Mouse (Mus musculus): ENCODE measurements at regions not wholly inside any gene's neighbourhood (a gene's known extent, or its start where the extent isn't known, plus 50 kb on each side); places are given as distances from the start of the nearest gene placed in this dataset.

GRCm38 (mm10) chr12:13048168-13048727 lies 106.5 kb upstream of the Mycn start:
- DNase-seq (ENCODE audit: extremely low spot score in 1 of 2, low spot score in 1 of 2) = no peak

- no peak for DNase-seq (ENCODE audit: extremely low spot score in 1 of 2, low spot score in 1 of 2)
Observed at GRCm38 (mm10) chr12:13042934-13043333, 101.2 kb upstream of the Mycn start.

GRCm38 (mm10) chr12:13035108-13035741 lies 93.5 kb upstream of the Mycn start:
- peak in 1 of 2 experiments; percentile 45 for DNase-seq (ENCODE audit: extremely low spot score in 1 of 2, low spot score in 1 of 2)

GRCm38 (mm10) chr12:13030333-13030732 lies 88.6 kb upstream of the Mycn start:
- no peak for DNase-seq (ENCODE audit: extremely low spot score in 1 of 2, low spot score in 1 of 2)

GRCm38 (mm10) chr12:13028086-13028485 lies 86.4 kb upstream of the Mycn start:
- no peak for DNase-seq (ENCODE audit: extremely low spot score in 1 of 2, low spot score in 1 of 2)

GRCm38 (mm10) chr12:13026041-13026580 lies 84.4 kb upstream of the Mycn start:
- DNase-seq (ENCODE audit: extremely low spot score in 1 of 2, low spot score in 1 of 2) = no peak

- DNase-seq (ENCODE audit: extremely low spot score in 1 of 2, low spot score in 1 of 2) = no peak
Observed at GRCm38 (mm10) chr12:13024215-13024841, 82.6 kb upstream of the Mycn start.

GRCm38 (mm10) chr12:13011023-13011761 lies 69.5 kb upstream of the Mycn start:
- no peak for DNase-seq (ENCODE audit: extremely low spot score in 1 of 2, low spot score in 1 of 2)

- no peak for DNase-seq (ENCODE audit: extremely low spot score in 1 of 2, low spot score in 1 of 2)
Observed at GRCm38 (mm10) chr12:13010405-13010804, 68.7 kb upstream of the Mycn start.

GRCm38 (mm10) chr12:13009470-13009869 lies 67.8 kb upstream of the Mycn start:
- no peak for DNase-seq (ENCODE audit: extremely low spot score in 1 of 2, low spot score in 1 of 2)

GRCm38 (mm10) chr12:13002703-13003102 lies 61.0 kb upstream of the Mycn start:
- DNase-seq (ENCODE audit: extremely low spot score in 1 of 2, low spot score in 1 of 2) = no peak

- DNase-seq (ENCODE audit: extremely low spot score in 1 of 2, low spot score in 1 of 2) = no peak
Observed at GRCm38 (mm10) chr12:13002069-13002590, 60.4 kb upstream of the Mycn start.

GRCm38 (mm10) chr12:12995974-12996361 lies 54.3 kb upstream of the Mycn start:
- no peak for DNase-seq (ENCODE audit: extremely low spot score in 1 of 2, low spot score in 1 of 2)

GRCm38 (mm10) chr12:12995061-12995973 lies 53.6 kb upstream of the Mycn start:
- DNase-seq (ENCODE audit: extremely low spot score in 1 of 2, low spot score in 1 of 2) = no peak

GRCm38 (mm10) chr12:12993894-12994714 lies 52.4 kb upstream of the Mycn start:
- DNase-seq (ENCODE audit: extremely low spot score in 1 of 2, low spot score in 1 of 2) = no peak

Data from layer of hippocampus, postnatal 25 days (tissue).